8 mouse cellular contexts compared by ENCODE assay signal in genomic region chr2:50295562-50295961, GRCm38 (mm10). TPM values are rescaled to one million over a fixed set of nuclear protein-coding genes. Genes with fewer than 3 reads are reported as not detected.
DNase-seq lines count a peak whose midpoint lies in the region; ATAC-seq and TF ChIP-seq lines count a peak whose summit lies in the region.

No protein-coding gene starts in this region.

- TF ChIP-seq CTCF in lung, embryonic 14.5 days (IDR thresholded peaks at IDR 0.05; ENCODE audit: low read depth), result no peak
- no peak for TF ChIP-seq CTCF in cortical plate, adult 2 months (IDR thresholded peaks at IDR 0.05; ENCODE audit: extremely low read depth, insufficient read depth, low read length)

- 33% methylated on average over 5 of the region's 5 CpGs for WGBS in lung, embryonic 14.5 days
- 36% methylated on average over 5 of the region's 5 CpGs for WGBS in intestine, embryonic 15.5 days
- WGBS in neural tube, embryonic 13.5 days, result 41% methylated on average over 5 of the region's 5 CpGs

- no peaks in the 10 kb centered on the region for H3K9me3 ChIP-seq in lung, embryonic 14.5 days (ENCODE audit: low read depth, low read length)
- H3K9me3 ChIP-seq in intestine, embryonic 15.5 days, result no peaks in the 10 kb centered on the region
- H3K9me3 ChIP-seq in neural tube, embryonic 13.5 days, result no peaks in the 10 kb centered on the region

- H3K9ac ChIP-seq in lung, embryonic 14.5 days, result peak overlapping the region; percentile 94
- peak overlapping the region; percentile 39 for H3K9ac ChIP-seq in intestine, embryonic 15.5 days
- peak overlapping the region; percentile 93 for H3K9ac ChIP-seq in neural tube, embryonic 13.5 days

- no peak for TF ChIP-seq POLR2A in cortical plate, adult 2 months (IDR thresholded peaks at IDR 0.05; ENCODE audit: extremely low read depth, insufficient read depth, low read length)

- peak overlapping the region; percentile 83 for H3K4me3 ChIP-seq in lung, embryonic 14.5 days (ENCODE audit: low read depth, low read length)
- peak overlapping the region; percentile 93 for H3K4me3 ChIP-seq in cortical plate, adult 2 months (ENCODE audit: insufficient read depth, low read length)
- H3K4me3 ChIP-seq in intestine, embryonic 15.5 days (replicated peaks), result peak overlapping the region; percentile 83
- H3K4me3 ChIP-seq in neural tube, embryonic 13.5 days, result peak overlapping the region; percentile 87

- H3K4me1 ChIP-seq in lung, embryonic 14.5 days (ENCODE audit: insufficient read depth), result 0 out of 2 replicates have a peak, but pooled peaks cover 8% of the 10 kb centered on the region
- H3K4me1 ChIP-seq in cortical plate, adult 2 months (ENCODE audit: control insufficient read depth, insufficient read depth, low read length), result peaks cover 6% of the 10 kb centered on the region
- H3K4me1 ChIP-seq in intestine, embryonic 15.5 days (replicated peaks), result 0 out of 2 replicates have a peak, but pooled peaks cover 11% of the 10 kb centered on the region
- H3K4me1 ChIP-seq in neural tube, embryonic 13.5 days (replicated peaks), result peaks cover 30% of the 10 kb centered on the region

- H3K4me2 ChIP-seq in lung, embryonic 14.5 days, result peak overlapping the region; percentile 84
- peak overlapping the region; percentile 70 for H3K4me2 ChIP-seq in intestine, embryonic 15.5 days (replicated peaks)
- peak overlapping the region; percentile 73 for H3K4me2 ChIP-seq in neural tube, embryonic 13.5 days

- DNase-seq in lung, embryonic 14.5 days, result peak; percentile 24
- DNase-seq in lung, adult 18-20 months, result no peak
- DNase-seq in frontal cortex, adult 2 months (ENCODE audit: extremely low spot score in 1 of 2, low spot score in 1 of 2), result no peak
- no peak for DNase-seq in B cell, adult 2 months
- no peak for DNase-seq in kidney, adult 8-10 months

- no peak for ATAC-seq in lung, embryonic 14.5 days (ENCODE audit: insufficient read depth)
- ATAC-seq in intestine, embryonic 15.5 days, result no peak
- ATAC-seq in neural tube, embryonic 13.5 days (ENCODE audit: low read depth), result no peak

- H3K36me3 ChIP-seq in lung, embryonic 14.5 days (ENCODE audit: insufficient read depth), result peaks cover 15% of the 10 kb centered on the region
- H3K36me3 ChIP-seq in intestine, embryonic 15.5 days, result 0 out of 2 replicates have a peak, but pooled peaks cover 5% of the 10 kb centered on the region
- H3K36me3 ChIP-seq in neural tube, embryonic 13.5 days, result peaks cover 14% of the 10 kb centered on the region

- H3K27me3 ChIP-seq in lung, embryonic 14.5 days (ENCODE audit: insufficient read depth, low read length), result no peaks in the 10 kb centered on the region
- no peaks in the 10 kb centered on the region for H3K27me3 ChIP-seq in intestine, embryonic 15.5 days (replicated peaks)
- H3K27me3 ChIP-seq in neural tube, embryonic 13.5 days, result no peaks in the 10 kb centered on the region

- H3K27ac ChIP-seq in lung, embryonic 14.5 days (ENCODE audit: low read depth), result no peak overlapping the region
- H3K27ac ChIP-seq in cortical plate, adult 2 months (ENCODE audit: insufficient read depth, low read length), result peak overlapping the region; percentile 59; the same call in 1 of the 2 replicates
- no peak overlapping the region for H3K27ac ChIP-seq in intestine, embryonic 15.5 days
- H3K27ac ChIP-seq in neural tube, embryonic 13.5 days (replicated peaks), result no peak overlapping the region

RNA-seq across cellular contexts. Expression of gene Mmadhc, which starts 1.0 kb away (rescaled TPM):
- 152 and 160 TPM in 2 replicates for polyA plus RNA-seq in lung, embryonic 14.5 days (2014; fragmentation: Nextera tagmentation; extraction: Ambion mirVana)
- polyA plus RNA-seq in cortical plate, adult 2 months (2012; rRNA removed), result 55.5 and 56.2 TPM in 2 replicates
- 150 TPM in 2 replicates for polyA plus RNA-seq in intestine, embryonic 15.5 days (2015; fragmentation: Nextera tagmentation; extraction: Ambion mirVana)
- 143 and 157 TPM in 2 replicates for polyA plus RNA-seq in neural tube, embryonic 13.5 days (2015; fragmentation: Nextera tagmentation; extraction: Ambion mirVana)
- 51.0 and 53.7 TPM in 2 replicates for polyA plus RNA-seq in frontal cortex, adult 2 months (2012; rRNA removed)

Comparison
In these comparisons a context has a peak if more than half of its experiments do, and no peak if none do; other contexts are left out.
1. H3K9ac ChIP-seq: peak in every context shown above with its lines; median percentile 94 in lung, embryonic 14.5 days; 93 in neural tube, embryonic 13.5 days; 39 in intestine, embryonic 15.5 days.